Mouse (Mus musculus) olfactory bulb, adult 2 months (tissue): Measurements from ENCODE around the gene Gm21983.

Experiments
- CTCF ChIP-seq: fragments of 200-500 bp; IDR thresholded peaks from 2 replicates; pipeline ENCODE4 v1.5.1; 2012; ENCODE audit warnings: low read depth, mild to moderate bottlenecking, low read length, moderate library complexity; ENCODE audit not compliant: insufficient read depth
- POLR2A ChIP-seq: fragments of 200-500 bp; IDR thresholded peaks from 2 replicates; pipeline ENCODE4 v1.6.1; 2012; ENCODE audit warnings: mild to moderate bottlenecking, low read depth, low read length, moderate library complexity; ENCODE audit not compliant: insufficient read depth

- no peak for TF ChIP-seq POLR2A
- no peak for TF ChIP-seq CTCF
Measured at GRCm38 (mm10) chr7:27198779-27199178, 17.9 kb upstream of the Gm21983 start.
